Mouse (Mus musculus): Measurements from ENCODE around the gene Gm5800. TPM values are rescaled to one million over a fixed set of nuclear protein-coding genes. Genes with fewer than 3 reads are reported as not detected.
"Not testable (repeated sequence)": the region's sequence is repeated elsewhere in the genome, so short reads cannot be mapped to it uniquely, and the experiment has no call there.

Gm5800 gene
- not detected in 2 replicates for total RNA-seq (2021)
- long read RNA-seq, result 0 reads

GRCm38 (mm10) chr14:51717083-51717482 is at the start of gene Gm5800:
TSS of gene Gm5800 (minus strand) at chr14:51717183.
- no peak for DNase-seq

- DNase-seq, result no peak
These were observed 39.0 kb upstream of the Gm5800 start for GRCm38 (mm10) chr14:51755944-51756343.

GRCm38 (mm10) chr14:51740347-51741170 is 23.6 kb upstream of the Gm5800 start:
- DNase-seq, result peak; percentile 20

- DNase-seq, result no peak
These were observed 22.4 kb upstream of the Gm5800 start for GRCm38 (mm10) chr14:51739150-51739993.

GRCm38 (mm10) chr14:51738411-51739149 is 21.6 kb upstream of the Gm5800 start:
- no peak for DNase-seq

- no peak for DNase-seq
These were observed 21.0 kb upstream of the Gm5800 start for GRCm38 (mm10) chr14:51737967-51738366.

GRCm38 (mm10) chr14:51695368-51695767 is 21.6 kb downstream of the Gm5800 start, which contains the start of gene Gm17079:
TSS of gene Gm17079 (minus strand) at chr14:51695468.
- DNase-seq, result not testable (repeated sequence)

GRCm38 (mm10) chr14:51677269-51677668 is 39.7 kb downstream of the Gm5800 start:
- DNase-seq, result no peak

Other genes with a start within 250 kb of the Gm5800 start
- not detected in 2 replicates for gene Gm5622, start 164.4 kb downstream of the Gm5800 start, total RNA-seq (2021)
- gene Gm17175, start 143.1 kb downstream of the Gm5800 start, total RNA-seq (2021), result not detected in 2 replicates
- not detected in 2 replicates for gene Gm17174, start 125.0 kb downstream of the Gm5800 start, total RNA-seq (2021)
- not detected in 2 replicates for gene Gm17078, start 105.9 kb downstream of the Gm5800 start, total RNA-seq (2021)
- gene Gm4181, start 81.5 kb downstream of the Gm5800 start, total RNA-seq (2021), result not detected in 2 replicates
- gene Gm17079, start 21.7 kb downstream of the Gm5800 start, total RNA-seq (2021), result not detected in 2 replicates
- not detected in 2 replicates for gene Ang4, start 56.4 kb upstream of the Gm5800 start, total RNA-seq (2021)
- gene AY358078, start 82.9 kb upstream of the Gm5800 start, total RNA-seq (2021), result not detected in 2 replicates
- not detected in 2 replicates for gene Ear6, start 136.5 kb upstream of the Gm5800 start, total RNA-seq (2021)
- 32.1 and 42.2 TPM in 2 replicates for gene Mettl17, start 167.7 kb upstream of the Gm5800 start, total RNA-seq (2021)
- 0.61 and 1.2 TPM in 2 replicates for gene Slc39a2, start 175.7 kb upstream of the Gm5800 start, total RNA-seq (2021)
- gene Ndrg2, start 197.0 kb upstream of the Gm5800 start, total RNA-seq (2021), result 226 and 243 TPM in 2 replicates
- not detected in 2 replicates for gene Tppp2, start 201.2 kb upstream of the Gm5800 start, total RNA-seq (2021)
- not detected in 2 replicates for gene Rnase13, start 205.6 kb upstream of the Gm5800 start, total RNA-seq (2021)

All from adrenal gland, postnatal 25 days (tissue).